Mouse (Mus musculus) kidney, adult 8-10 months (tissue): ENCODE results near the gene Ptprk.

Experiments
- DNase-seq, 2 experiments: peaks; one replicate each; pipeline ENCODE4 v3.0.0; 2022

Ptprk gene

DNA sequence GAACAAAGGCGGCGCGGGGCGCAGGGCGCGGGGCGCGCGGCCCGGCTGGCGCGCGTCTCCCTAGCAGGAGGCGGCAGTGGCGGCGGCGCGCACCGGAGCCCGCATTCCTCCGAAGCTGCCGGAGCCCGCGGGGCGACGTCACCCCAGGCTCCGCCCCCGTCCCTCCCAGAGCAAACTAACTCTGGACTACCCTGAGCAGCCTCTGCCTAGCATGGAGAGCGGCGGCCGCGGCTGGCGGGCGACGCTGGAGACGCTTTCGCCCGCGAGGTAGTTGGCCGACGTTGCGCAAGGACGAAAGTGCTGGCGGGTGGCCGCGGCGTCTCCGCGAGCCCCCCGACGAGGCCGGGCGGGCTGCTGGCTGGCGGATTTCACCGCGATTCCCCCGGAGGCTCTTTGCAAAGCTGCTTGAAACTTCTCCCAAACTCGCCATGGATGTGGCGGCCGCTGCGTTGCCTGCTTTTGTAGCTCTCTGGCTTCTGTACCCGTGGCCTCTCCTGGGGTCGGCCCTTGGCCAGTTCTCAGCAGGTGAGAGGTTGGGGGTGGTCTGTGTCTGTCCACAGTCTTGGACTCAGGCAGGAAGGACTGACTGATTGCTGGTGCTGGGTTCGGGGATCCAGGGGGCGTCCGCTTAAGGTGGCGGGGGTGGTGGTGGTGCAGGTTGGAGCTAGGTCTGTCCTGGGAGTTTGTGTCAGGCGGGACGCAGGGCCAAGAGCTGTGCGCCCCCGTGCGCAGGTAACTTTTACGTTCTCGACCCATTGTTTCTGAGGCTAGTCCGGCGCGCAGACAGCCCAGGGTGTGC, at the start of gene Ptprk:
Gene Ptprk (plus strand): TSS at position 168 of the 799 bp plus-strand sequence.
- DNase-seq = peak; percentile 95

DNA sequence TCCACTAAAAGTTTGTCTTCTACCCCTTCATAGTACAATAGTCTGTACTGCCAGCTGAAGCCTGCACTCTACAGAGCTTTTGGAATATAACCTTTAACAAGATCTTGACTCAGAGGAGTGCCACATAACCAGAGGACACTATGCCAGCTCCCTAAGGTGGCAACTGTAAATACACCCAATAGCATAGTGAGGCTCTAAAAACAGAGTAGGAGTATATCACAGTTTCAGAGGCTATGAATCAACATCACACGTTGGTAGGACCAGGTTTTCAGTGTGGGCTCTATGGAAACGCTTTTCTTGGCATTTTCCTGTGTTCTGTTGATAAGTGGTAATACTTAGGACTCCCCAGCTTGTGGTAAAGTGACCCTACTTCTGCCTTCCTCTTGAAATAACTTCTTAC, 46.8 kb upstream of the Ptprk start:
- DNase-seq = no peak

GRCm38 (mm10) chr10:28036456-28036855, 38.2 kb upstream of the Ptprk start:
- no peak for DNase-seq

DNA sequence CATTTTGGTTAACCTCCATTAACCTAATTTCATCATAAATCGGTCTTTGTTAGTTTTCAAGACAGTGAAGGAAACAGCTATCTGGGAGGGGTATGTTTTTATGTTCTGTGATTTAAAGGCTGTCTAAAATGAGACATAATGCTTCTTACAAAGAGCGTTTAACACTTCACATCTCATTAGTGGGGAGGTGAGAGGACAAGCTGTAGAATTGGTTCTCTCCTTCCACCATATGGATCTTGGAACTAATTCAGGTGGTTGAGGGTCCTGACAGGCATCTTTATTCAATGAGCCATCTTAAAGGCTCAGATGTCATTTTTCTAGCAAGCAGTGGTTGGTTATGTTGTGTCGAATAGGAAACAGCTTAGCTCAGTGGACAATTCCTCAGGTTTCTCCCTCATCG, 19.9 kb upstream of the Ptprk start:
- DNase-seq = no peak

GRCm38 (mm10) chr10:28059222-28059621, 15.4 kb upstream of the Ptprk start:
- no peak for DNase-seq

GRCm38 (mm10) chr10:28067997-28068396, 6.6 kb upstream of the Ptprk start:
- no peak for DNase-seq

DNA sequence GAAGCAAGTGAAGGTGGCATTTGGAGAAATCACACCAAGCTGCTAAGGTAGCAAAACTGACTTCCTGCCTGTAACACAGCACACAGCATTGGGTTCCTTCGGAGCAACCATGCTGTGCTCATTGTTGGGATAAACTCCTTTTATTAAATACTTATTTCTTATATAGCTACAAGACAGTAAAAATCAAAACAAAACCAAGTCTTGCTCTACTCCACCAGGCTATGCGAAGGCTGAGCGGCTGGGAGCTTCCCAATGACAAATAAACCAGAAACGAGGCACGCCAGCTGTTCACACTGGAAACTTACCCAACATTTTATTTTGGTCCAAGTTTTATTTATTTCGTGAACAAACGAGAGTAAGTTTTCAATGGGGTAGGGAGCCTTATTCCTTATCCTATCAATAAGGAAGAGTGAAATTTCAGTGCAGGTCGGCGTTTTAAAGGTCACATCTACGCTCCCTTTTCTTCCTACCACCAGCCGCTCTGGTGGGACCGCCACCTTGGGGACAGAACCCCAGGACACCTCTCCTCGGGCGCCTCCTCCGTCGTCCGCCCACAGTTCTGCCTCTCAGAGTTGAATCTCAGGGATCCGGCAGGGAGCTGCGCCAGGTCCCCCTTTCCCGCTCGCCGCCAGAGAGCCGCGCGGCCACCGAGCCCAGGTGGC, 498 bp upstream of the Ptprk start:
- peak in 1 of 2 experiments; percentile 23 for DNase-seq

DNA sequence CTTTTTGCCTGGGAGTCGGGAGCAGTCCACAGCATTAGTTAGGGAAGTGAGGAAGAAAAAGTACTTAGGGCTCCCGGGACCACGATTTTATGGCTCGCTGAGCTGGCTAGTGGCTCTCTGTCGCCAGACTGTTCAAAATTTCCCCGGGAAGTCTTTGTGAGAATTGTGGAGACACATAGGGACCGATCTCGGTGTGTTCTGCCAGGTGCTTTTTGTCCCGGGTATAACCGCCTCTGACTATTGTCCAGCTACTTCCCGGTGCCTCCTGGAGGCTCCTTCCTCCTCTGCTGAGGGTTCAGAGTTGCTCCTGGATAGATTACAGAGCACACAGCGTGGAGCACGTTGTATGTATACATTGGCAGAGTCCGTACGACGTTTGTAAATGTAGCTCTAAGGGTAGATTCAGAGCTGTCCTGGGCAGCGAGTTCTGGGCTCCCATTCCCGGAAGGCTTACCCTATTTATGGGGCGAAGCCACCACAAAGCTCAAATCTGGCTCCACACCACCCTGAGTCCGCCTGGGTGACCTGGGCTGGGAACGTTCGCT, 943 bp downstream of the Ptprk start:
- peak; percentile 17 to 35 for DNase-seq

- peak in 1 of 2 experiments; percentile 30 for DNase-seq
These were observed 1.6 kb downstream of the Ptprk start for GRCm38 (mm10) chr10:28076036-28076855.

GRCm38 (mm10) chr10:28078270-28078669, 3.6 kb downstream of the Ptprk start:
- no peak for DNase-seq

DNA sequence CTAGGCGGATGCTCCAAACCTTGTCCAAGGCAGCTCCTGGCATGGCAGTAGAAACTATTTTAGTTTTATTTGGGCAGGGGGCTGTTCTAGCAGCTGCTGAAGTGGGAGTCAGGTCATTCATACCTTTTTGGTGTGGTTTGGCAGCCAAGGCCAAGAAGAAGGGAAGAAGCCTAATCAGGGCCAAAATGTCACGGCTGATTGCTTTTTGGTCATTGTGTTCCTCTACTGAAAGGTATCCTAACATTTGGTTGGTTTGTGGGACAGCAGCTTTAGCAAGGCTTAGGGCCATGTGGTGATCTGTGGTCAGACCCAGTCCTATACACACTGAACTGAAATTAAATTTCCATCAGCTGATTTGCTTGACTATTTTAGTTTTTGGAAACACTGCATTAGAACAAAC, 6.6 kb downstream of the Ptprk start:
- peak in 1 of 2 experiments; percentile 45 for DNase-seq

GRCm38 (mm10) chr10:28083183-28083582, 8.6 kb downstream of the Ptprk start:
- no peak for DNase-seq

DNA sequence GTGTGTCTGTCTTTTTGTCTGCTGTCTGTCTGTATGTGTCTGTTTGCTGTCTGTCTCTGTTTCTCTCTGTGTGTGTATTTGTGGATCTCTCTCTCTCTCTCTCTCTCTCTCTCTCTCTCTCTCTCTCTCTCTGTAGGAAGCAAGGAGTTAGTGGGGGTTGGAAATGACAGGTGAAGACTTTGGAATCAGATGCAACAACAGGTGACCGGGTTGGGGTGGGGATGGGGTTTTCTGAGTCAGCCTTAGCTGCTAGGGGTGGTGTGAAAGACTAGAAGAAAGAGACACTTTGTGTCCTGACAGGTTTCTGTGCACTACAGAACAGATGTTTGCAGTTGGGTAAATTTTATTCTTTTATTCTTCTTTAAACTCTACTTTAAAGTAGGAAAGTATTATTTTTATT, 9.0 kb downstream of the Ptprk start:
- DNase-seq = no peak

DNA sequence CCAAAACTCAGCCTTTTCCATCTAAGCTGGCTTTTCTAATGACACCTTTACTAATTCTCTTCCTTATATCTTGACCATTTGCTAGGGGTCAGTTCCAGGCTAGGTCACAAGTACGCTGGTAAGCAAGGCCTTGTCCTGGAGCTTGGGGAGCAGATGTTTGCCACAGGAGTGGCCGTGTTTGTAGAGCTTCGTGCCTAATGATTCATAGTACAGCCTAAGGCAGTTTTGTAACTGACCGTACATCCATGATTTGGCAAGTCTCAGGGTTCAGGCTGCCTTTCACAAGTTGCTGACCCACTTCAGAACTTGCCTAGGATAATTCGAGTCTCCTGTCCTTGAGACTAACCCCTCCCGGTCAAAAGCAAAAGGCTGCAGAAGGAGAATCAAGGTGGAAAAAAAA, 12.7 kb downstream of the Ptprk start:
- DNase-seq = peak; percentile 39 to 43

GRCm38 (mm10) chr10:28087749-28088148, 13.1 kb downstream of the Ptprk start:
- DNase-seq = no peak

DNA sequence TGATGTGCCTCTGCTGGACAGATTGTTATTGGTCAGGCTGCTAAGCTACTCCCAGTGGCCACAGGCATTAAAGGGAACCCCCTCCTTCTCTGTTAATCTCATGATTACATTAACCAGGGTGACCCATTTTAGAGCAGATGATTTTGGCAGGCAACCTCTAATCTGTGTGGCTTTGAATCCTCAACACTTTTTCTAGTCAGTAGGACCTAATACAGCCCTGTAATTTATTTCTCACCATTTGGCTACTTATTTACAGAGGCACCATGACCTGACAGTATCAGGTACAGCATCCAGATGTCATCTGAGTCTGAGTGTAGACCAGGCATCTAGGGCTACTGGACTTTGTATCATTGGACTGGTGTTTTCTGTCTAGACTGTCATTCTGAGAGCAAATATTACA, 21.4 kb downstream of the Ptprk start:
- DNase-seq = peak; percentile 52 to 89

GRCm38 (mm10) chr10:28097637-28098036, 23.0 kb downstream of the Ptprk start:
- no peak for DNase-seq

GRCm38 (mm10) chr10:28098923-28099322, 24.3 kb downstream of the Ptprk start:
- DNase-seq = no peak

DNA sequence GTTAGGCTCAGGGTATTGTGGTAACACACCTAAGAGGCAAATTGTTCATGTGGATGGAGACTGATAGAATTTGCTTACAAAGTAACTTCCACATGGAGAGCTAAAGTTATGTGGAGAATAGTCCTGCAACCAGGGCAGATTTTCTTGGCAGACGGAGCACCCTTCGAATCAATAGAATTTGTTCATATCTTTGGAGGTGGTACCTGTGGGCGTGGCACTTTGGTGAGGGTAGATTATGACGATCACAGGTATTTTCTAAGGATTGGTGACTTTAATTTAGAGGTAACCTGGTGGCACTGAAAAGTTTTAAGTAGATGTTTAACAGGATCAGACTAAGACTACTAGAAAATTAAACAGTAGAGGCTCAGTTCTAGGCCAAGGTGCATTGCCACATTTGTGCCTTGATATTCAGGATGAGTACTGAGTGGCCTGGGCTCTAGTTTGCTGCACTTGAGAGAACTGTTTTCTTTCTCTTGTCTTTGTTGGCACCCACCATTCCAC, 28.8 kb downstream of the Ptprk start:
- no peak for DNase-seq

GRCm38 (mm10) chr10:28103924-28104323, 29.3 kb downstream of the Ptprk start:
- DNase-seq = no peak

DNA sequence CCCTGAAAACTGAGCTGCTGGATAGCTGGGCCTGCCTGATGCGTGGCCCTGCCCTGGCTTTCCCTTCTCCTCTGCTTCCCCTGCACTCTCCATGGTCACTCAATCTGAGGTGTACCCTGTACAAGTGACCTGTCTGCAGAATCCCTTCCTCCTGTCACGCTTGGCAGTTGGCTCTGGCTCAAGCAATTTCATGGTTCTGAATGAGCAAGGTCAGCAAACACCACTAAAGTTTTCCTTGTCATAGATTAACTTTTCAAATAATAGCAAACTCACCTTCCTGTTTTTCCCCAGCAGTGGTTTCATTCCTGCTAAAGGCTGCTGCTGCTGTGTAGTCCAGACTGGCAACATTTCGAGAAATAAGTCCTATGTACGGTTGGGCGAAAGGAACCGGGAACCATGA, 30.6 kb downstream of the Ptprk start:
- DNase-seq = peak; percentile 85 to 92

GRCm38 (mm10) chr10:28112826-28113589, 38.4 kb downstream of the Ptprk start:
- no peak for DNase-seq
